Mouse (Mus musculus): ENCODE data around the gene Mxra7.

DNA sequence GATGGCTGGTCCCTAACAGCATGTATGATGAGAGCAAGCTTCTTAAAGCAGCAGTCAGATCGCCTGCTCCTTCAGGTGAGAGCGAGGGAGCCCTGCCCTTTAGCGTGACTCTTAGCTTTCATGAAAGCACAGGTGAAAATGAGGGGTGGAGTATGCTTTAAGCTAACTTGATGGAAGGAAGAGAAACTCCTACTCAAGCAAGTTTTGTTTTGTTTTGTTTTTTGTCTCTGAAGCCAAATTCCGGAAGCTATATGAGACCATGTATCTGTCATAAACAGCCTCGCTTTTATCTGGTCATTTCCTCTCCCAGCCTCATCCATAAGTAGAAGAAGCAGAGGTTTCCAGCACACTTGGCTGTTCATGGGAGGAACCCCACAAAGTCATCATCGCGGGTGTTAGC lies 52.4 kb downstream of the Mxra7 start, which contains the start of gene St6galnac1:
- no peak for TF ChIP-seq CTCF (IDR thresholded peaks at IDR 0.05; ENCODE audit: borderline replicate concordance, control insufficient read depth, extremely low read depth, insufficient read depth, low read length, poor library complexity)
- TF ChIP-seq POLR2A (IDR thresholded peaks at IDR 0.05; ENCODE audit: control insufficient read depth, extremely low read depth, insufficient read depth, low read length, poor library complexity), result no peak

All from thymus, adult 2 months (tissue).